Mouse (Mus musculus): ENCODE data around the gene Ncr1.
"Not testable (repeated sequence)": the region's sequence is repeated elsewhere in the genome, so short reads cannot be mapped to it uniquely, and the experiment has no call there.

Gene Ncr1

DNA sequence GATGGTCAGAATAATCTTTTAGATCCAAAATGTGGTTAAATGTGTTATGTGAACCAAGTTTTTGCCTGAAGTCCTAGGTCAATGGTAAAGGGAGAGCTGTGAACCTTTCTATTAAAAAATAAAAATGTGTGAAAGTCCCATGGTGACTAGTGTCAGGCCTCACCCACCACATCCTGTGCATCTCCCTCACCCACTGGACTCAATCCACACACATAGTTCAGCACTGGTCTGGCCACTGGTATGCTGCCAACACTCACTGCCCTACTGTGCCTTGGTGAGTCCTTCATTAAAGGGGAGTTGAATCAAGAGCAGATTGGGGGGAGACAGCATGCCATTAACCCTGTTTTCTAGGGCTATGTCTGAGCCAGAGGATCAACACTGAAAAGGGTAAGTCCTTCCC, at the start of gene Ncr1:
TSS of gene Ncr1 (plus strand) at position 216 of the 400 bp plus-strand sequence.
- no peak for DNase-seq

DNA sequence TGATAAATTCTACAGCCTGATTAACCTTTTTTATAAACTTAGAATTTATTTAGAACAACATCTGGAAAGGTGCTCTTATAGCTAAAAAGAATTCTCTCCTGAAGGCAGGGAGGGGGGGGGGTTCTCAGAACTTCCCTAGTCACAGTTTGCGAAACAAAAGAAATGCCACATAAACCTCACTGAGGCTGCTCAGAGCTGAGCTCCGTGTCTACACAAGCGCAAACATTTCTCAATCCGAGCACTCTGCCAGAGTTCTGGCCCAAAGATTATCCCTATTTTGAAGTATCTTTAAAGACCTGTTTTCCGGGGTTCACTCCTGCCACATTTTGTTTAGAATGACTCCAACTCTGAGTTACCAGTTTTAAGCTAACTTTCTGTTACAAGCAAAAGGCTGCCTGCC, 44.9 kb upstream of the Ncr1 start:
- no peak for DNase-seq

DNA sequence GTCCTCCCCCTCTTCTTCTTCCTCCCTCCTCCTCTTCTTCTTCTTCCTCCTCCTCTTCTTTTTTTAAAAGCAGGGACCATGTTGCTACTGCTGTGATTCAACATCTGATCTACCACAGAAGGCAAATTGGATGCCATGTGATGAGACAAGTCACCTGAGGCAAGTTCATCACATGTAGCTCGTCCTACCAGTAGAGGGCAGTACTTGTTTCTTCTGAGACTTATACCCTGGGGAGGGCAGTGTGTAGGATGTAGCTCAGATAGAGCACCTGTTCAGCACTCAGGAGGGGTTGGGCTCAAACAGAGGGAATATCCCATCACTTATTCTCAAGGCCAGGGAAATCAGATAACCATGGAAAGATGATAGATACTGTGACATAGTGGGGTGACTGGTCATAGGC, 40.3 kb upstream of the Ncr1 start:
- DNase-seq, result no peak

DNA sequence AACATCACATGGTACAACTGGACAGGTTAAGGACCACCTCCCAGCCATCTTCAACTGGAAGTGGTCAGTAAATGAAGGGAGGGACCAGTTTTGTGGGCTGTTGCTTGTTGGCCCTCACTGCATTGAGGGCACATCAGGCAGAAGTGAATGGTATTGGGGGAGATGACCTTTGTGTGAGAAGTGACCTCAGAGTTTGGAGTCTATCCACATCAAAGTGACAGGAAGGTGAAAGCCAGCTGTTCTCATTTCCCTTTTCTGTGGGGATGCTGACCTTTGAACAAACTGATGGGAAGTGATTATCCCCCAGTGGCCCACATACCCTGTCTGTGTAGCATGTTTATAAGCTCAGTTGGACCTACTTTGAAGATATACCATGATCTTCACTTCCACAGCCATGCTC, 37.4 kb upstream of the Ncr1 start:
- DNase-seq, result no peak

DNA sequence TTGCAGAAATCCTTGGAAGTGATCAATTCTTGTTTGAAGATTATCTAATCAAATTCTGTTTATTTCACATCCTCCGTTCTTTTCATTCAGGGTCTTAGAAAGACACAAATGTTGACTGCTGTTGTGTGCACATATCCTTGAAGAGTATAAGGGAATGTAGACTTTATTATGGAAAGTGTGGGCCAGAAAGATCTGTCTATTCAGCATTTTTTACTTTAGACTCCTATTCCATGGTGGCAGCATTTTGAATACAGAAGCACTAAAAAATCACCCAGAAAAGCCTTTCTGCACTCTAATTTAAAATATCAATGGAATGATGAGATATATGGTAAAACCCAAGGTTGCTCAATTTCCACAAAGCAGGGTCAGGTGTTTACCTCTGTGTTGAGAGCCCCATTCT, 34.1 kb upstream of the Ncr1 start:
- DNase-seq, result no peak

DNA sequence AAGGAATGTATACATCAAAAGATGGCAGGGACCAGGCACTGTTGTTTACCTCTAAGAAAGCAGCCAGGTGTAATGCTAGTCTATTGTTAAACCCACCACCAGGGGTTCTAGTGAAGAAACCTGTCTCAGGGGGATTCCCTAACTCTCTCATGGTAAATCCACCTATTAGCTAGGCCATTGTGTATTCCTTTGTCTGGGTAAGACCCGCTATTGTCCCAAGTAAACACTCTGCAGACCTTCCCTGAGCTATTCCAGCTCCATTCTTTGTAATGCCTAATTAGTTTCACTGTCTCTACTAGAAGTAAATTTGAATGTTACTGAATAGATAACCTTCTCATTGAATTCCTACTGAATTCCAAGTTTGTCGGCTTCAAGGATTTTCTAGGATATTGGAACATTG, 24.4 kb upstream of the Ncr1 start:
- not testable (repeated sequence) for DNase-seq

DNA sequence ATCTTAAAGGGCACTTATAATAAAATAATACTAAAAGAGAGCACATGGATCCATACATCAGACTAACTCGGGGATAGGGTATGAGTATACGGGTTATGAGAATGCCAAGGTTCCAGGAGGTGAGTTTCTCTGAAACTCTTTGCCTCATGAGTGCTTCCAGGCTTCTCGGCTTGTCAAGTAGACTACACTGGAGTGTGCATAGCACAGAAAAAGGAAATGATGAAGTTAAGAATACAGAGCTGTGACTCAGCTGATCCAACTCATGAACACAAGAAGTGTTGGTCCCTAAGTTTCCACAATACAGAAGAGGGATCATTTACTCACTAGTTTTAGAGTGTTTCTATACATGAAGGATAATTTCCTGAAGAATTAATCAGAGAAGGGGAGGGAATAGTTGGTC, 24.0 kb upstream of the Ncr1 start:
- DNase-seq, result not testable (repeated sequence)

DNA sequence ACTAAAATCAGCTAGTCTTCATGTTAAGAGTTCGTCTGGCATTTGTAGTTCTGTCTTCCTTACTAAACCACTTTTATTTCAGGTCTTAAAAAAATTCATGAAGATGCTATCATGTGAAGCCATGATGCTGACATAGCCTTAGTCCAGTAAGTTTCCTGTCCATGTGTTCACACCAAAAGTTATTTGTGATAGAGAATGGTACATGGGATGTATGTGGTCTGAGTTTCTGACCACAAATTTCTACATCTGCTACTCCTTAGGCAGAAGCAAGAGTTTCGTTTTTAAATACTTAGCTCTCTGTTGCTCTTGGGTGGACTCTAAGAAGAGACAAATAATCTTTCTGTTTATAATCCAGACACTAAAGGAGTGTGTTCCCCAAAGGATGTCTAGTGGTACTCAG, 14.2 kb upstream of the Ncr1 start:
- no peak for DNase-seq

DNA sequence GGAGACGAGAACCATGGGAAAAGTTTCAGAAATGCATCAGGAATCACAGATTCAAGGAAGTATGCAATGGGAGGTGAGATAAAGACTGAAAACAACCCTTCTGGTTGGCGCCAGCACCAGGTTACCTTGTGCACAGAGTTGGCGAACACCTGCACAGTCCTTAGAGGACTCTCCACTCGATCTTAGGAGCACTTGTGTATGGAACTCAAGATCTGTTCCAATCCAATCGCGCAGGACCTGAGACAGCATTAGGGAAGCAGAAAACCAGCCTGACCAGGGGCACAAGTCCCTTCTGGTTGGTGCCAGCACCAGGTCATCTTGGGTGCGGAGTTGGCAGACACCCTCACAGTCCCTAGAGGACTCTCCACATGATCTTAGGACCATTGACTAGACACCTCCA, 36.0 kb downstream of the Ncr1 start:
- no peak for DNase-seq
